Mouse (Mus musculus): ENCODE measurements at regions not wholly inside any gene's neighbourhood (a gene's known extent, or its start where the extent isn't known, plus 50 kb on each side); places are given as distances from the start of the nearest gene placed in this dataset.

GRCm38 (mm10) chr4:131587536-131587935 lies 250.6 kb downstream of the Ptpru start:
- H3K27ac ChIP-seq (ENCODE audit: insufficient read depth, low read depth, low read length) = no peak overlapping the region
- no peak overlapping the region for H3K4me3 ChIP-seq (ENCODE audit: insufficient read depth, low read length)
- H3K4me1 ChIP-seq (ENCODE audit: control insufficient read depth, insufficient read depth, low read length) = no peaks in the 10 kb centered on the region
- TF ChIP-seq POLR2A (IDR thresholded peaks at IDR 0.05; ENCODE audit: borderline replicate concordance, low read depth, low read length) = no peak
- TF ChIP-seq CTCF (IDR thresholded peaks at IDR 0.05; ENCODE audit: low read depth, low read length) = no peak

DNA sequence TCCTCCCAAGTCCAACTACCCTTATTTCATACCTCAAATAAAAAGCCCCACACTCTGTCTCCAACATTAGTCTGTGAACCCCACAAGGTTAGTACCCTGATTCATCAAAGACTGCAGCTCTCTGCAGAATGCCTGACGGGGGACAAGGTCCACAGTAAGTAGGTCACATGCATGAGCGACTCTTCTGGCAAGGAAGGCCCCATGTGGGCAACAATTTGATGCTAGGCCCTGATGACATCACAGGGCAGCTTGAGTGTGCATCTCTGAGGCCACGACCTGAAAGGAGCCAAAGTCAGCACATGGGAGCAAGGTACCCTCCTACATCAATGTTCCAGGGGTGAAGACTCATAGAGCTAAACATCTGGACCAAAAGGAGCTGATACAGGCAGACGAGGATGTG lies 248.0 kb downstream of the Ptpru start:
- no peak for TF ChIP-seq CTCF (IDR thresholded peaks at IDR 0.05; ENCODE audit: low read depth, low read length)
- TF ChIP-seq POLR2A (IDR thresholded peaks at IDR 0.05; ENCODE audit: borderline replicate concordance, low read depth, low read length) = no peak
- H3K4me1 ChIP-seq (ENCODE audit: control insufficient read depth, insufficient read depth, low read length) = no peaks in the 10 kb centered on the region
- no peak overlapping the region for H3K4me3 ChIP-seq (ENCODE audit: insufficient read depth, low read length)
- H3K27ac ChIP-seq (ENCODE audit: insufficient read depth, low read depth, low read length) = no peak overlapping the region

- TF ChIP-seq CTCF (IDR thresholded peaks at IDR 0.05; ENCODE audit: low read depth, low read length) (no peak), POLR2A (IDR thresholded peaks at IDR 0.05; ENCODE audit: borderline replicate concordance, low read depth, low read length) (no peak)
- no peak overlapping the region for H3K27ac ChIP-seq (ENCODE audit: insufficient read depth, low read depth, low read length)
- H3K4me3 ChIP-seq (ENCODE audit: insufficient read depth, low read length) = no peak overlapping the region
- no peaks in the 10 kb centered on the region for H3K4me1 ChIP-seq (ENCODE audit: control insufficient read depth, insufficient read depth, low read length)
Measured at GRCm38 (mm10) chr4:131591456-131591855, 246.6 kb downstream of the Ptpru start.

DNA sequence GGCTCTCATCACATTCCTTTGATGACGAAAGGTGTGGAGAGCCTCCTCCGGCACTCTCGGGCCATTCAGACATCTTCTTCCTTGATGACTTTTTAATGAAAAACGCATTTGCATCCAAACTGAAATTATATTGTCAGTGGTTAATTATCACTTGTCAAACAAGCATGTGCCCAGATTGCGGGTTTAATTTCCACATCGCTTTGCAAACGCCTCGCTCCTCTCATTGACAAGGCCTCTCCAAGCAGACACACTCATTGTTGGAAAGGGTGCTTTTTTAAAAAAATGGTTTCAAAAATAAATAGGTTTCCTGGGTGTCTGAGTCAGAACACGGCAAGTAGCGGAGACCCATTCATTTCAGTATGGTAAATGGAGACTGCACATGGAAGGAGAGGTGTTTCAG lies 240.1 kb downstream of the Ptpru start:
- H3K27ac ChIP-seq (ENCODE audit: insufficient read depth, low read depth, low read length) = no peak overlapping the region
- TF ChIP-seq CTCF (IDR thresholded peaks at IDR 0.05; ENCODE audit: low read depth, low read length) (no peak), POLR2A (IDR thresholded peaks at IDR 0.05; ENCODE audit: borderline replicate concordance, low read depth, low read length) (no peak)
- H3K4me1 ChIP-seq (ENCODE audit: control insufficient read depth, insufficient read depth, low read length) = no peaks in the 10 kb centered on the region
- H3K4me3 ChIP-seq (ENCODE audit: insufficient read depth, low read length) = no peak overlapping the region

GRCm38 (mm10) chr4:131614434-131614833 lies 223.7 kb downstream of the Ptpru start:
- Histone ChIP-seq H3K27ac (ENCODE audit: insufficient read depth, low read depth, low read length) (no peak overlapping the region), H3K4me1 (ENCODE audit: control insufficient read depth, insufficient read depth, low read length) (no peaks in the 10 kb centered on the region), H3K4me3 (ENCODE audit: insufficient read depth, low read length) (no peak overlapping the region)
- no peak for TF ChIP-seq POLR2A (IDR thresholded peaks at IDR 0.05; ENCODE audit: borderline replicate concordance, low read depth, low read length)
- TF ChIP-seq CTCF (IDR thresholded peaks at IDR 0.05; ENCODE audit: low read depth, low read length) = no peak

GRCm38 (mm10) chr4:131615587-131615986 lies 222.5 kb downstream of the Ptpru start:
- no peak overlapping the region for H3K4me3 ChIP-seq (ENCODE audit: insufficient read depth, low read length)
- TF ChIP-seq POLR2A (IDR thresholded peaks at IDR 0.05; ENCODE audit: borderline replicate concordance, low read depth, low read length) (no peak), CTCF (IDR thresholded peaks at IDR 0.05; ENCODE audit: low read depth, low read length) (no peak)

GRCm38 (mm10) chr4:131638105-131638504 lies 200.0 kb downstream of the Ptpru start:
- no peak for TF ChIP-seq CTCF (IDR thresholded peaks at IDR 0.05; ENCODE audit: low read depth, low read length)
- TF ChIP-seq POLR2A (IDR thresholded peaks at IDR 0.05; ENCODE audit: borderline replicate concordance, low read depth, low read length) = no peak
- no peak overlapping the region for H3K27ac ChIP-seq (ENCODE audit: insufficient read depth, low read depth, low read length)
- no peaks in the 10 kb centered on the region for H3K4me1 ChIP-seq (ENCODE audit: control insufficient read depth, insufficient read depth, low read length)
- no peak overlapping the region for H3K4me3 ChIP-seq (ENCODE audit: insufficient read depth, low read length)

More at GRCm38 (mm10) chr4:131615587-131615986, 222.5 kb downstream of the Ptpru start:
- Histone ChIP-seq H3K27ac (ENCODE audit: insufficient read depth, low read depth, low read length) (no peak overlapping the region), H3K4me1 (ENCODE audit: control insufficient read depth, insufficient read depth, low read length) (no peaks in the 10 kb centered on the region)

DNA sequence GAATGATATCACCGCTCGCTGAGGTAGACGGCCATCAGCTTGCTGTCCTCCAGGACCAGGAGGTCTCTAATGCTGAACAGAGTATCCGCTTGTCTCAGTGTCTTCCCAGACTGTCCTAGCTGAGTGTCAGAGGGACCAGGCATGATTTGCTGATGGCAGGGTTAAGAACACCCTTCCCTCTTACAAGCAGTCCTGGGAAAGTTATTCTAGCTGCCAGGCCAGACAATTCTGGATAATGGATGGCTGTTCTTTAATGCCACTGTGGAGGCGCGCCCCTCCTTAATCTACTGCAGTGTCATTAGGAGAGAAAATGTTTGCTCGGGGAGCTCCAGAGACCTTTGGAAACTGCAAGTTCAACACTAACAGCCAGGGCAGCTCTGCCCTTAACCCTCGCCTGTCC lies 182.1 kb downstream of the Ptpru start:
- H3K27ac ChIP-seq (ENCODE audit: insufficient read depth, low read depth, low read length) = no peak overlapping the region
- TF ChIP-seq CTCF (IDR thresholded peaks at IDR 0.05; ENCODE audit: low read depth, low read length) (no peak), POLR2A (IDR thresholded peaks at IDR 0.05; ENCODE audit: borderline replicate concordance, low read depth, low read length) (no peak)

GRCm38 (mm10) chr4:131657922-131658321 lies 180.2 kb downstream of the Ptpru start:
- no peak overlapping the region for H3K27ac ChIP-seq (ENCODE audit: insufficient read depth, low read depth, low read length)
- no peak overlapping the region for H3K4me3 ChIP-seq (ENCODE audit: insufficient read depth, low read length)
- no peaks in the 10 kb centered on the region for H3K4me1 ChIP-seq (ENCODE audit: control insufficient read depth, insufficient read depth, low read length)
- TF ChIP-seq POLR2A (IDR thresholded peaks at IDR 0.05; ENCODE audit: borderline replicate concordance, low read depth, low read length) (no peak), CTCF (IDR thresholded peaks at IDR 0.05; ENCODE audit: low read depth, low read length) (no peak)

More for the DNA sequence above, 182.1 kb downstream of the Ptpru start:
- H3K4me3 ChIP-seq (ENCODE audit: insufficient read depth, low read length) = no peak overlapping the region
- H3K4me1 ChIP-seq (ENCODE audit: control insufficient read depth, insufficient read depth, low read length) = no peaks in the 10 kb centered on the region

- no peaks in the 10 kb centered on the region for H3K4me1 ChIP-seq (ENCODE audit: control insufficient read depth, insufficient read depth, low read length)
- TF ChIP-seq CTCF (IDR thresholded peaks at IDR 0.05; ENCODE audit: low read depth, low read length) (no peak), POLR2A (IDR thresholded peaks at IDR 0.05; ENCODE audit: borderline replicate concordance, low read depth, low read length) (no peak)
- H3K27ac ChIP-seq (ENCODE audit: insufficient read depth, low read depth, low read length) = no peak overlapping the region
- H3K4me3 ChIP-seq (ENCODE audit: insufficient read depth, low read length) = no peak overlapping the region
Measured at GRCm38 (mm10) chr4:131660931-131661330, 177.2 kb downstream of the Ptpru start.

All from bone marrow macrophage, adult 2 months (primary cell).